Mouse (Mus musculus): ENCODE results near the gene Cnr2. TPM values are rescaled to one million over a fixed set of nuclear protein-coding genes. Genes with fewer than 3 reads are reported as not detected.

Cnr2 gene
- polyA plus RNA-seq (2015; fragmentation: Nextera tagmentation; extraction: Ambion mirVana), result 0.08 and 0.13 TPM in 2 replicates

DNA sequence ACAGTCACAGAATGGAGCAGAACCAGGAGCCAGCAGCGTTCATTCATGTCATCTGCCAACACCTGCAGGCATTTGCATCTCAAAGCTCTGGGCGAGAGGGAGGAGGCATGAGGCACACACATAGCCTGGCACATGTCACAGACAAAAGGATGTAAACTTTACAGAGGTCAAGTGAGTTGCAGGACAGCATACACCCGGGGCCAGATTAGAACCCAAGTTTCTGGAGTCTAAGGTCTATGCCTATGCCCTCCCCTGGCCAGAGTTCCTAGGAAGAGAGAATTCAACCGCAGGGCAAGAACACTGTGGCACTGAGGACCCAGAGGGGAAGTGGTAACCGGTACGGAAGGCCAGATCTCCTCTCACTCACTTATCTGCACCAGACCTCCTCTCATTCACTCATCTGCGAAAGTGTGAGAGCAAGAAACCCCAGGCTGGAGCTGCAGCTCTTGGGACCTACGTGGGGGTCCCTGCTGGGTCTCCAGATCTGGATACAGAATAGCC, at the start of gene Cnr2:
Gene Cnr2, plus strand, starts transcription at position 324 of the 501 bp plus-strand sequence.
- Histone ChIP-seq H3K4me3 (no peak within 1 kb of the TSS), H3K27ac (replicated peaks) (no peak within 1 kb of the TSS), H3K4me2 (replicated peaks) (no peak within 1 kb of the TSS), H3K9me3 (no peaks in the 10 kb centered on the region), H3K27me3 (no peaks in the 10 kb centered on the region), H3K9ac (replicated peaks) (no peak within 1 kb of the TSS), H3K36me3 (no peaks in the 10 kb centered on the region), H3K4me1 (no peaks in the 10 kb centered on the region)
- ATAC-seq (replicated peaks), result no peak
- WGBS, result 57% methylated on average over 8 of the region's 8 CpGs

DNA sequence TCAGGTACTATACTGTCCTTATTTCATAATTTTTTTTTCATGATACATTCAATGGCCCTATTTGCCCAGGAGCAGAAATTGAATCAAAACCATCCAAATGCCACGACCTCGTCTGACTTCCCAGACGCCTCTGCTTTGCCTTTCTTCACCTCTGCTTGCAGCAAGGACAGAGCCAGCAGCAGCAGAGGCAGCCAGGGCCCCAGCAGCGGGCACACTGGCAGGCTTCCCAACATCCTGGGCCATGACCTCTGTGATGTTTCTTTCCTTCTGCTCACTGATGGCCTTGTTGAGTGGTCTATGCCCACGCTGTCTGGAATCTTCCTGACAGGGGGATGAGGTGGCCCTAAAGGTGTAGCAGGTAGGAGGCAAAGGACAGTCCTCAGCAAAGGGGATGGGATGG, 47.6 kb upstream of the Cnr2 start:
- WGBS, result 69% methylated on average over 5 of the region's 5 CpGs

DNA sequence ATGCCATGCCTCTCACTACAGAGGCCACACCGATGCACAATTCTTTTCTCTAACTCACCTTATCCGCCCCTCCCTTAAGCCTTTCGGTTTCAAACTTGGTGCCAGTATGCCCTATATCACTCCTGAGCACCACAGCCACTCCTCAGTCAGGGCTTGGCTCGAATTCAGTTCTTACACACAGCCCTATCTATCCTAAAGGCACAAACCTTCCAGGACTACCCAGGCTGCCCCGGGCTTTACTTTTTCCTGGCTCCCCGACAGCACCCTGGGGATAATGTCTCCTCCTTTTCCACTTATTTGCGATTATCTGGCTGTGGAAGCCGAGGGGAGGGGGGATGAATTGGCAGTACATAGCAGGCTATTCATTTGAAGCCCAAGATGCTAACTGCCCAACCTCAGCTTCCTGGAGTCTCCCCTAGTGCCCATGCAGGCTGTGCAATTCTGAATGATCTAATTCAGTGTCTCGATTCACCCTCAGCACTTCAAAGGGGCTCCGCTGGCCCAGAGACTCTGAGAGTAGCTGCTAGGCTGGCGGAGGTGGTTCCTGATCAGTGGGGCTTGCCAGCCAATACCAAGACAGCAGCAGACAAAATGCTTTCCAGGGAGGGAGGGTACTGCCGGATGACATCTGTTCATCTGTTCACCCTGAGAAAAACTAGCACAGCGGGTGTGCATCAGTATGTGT, 44.6 kb upstream of the Cnr2 start:
- H3K4me3 ChIP-seq, result 0 out of 2 replicates have a peak overlapping the region, but pooled peaks have one; percentile 13
- H3K9ac ChIP-seq (replicated peaks), result peak overlapping the region; percentile 19
- 19% methylated on average over 13 of the region's 13 CpGs for WGBS

More for the DNA sequence above, 47.6 kb upstream of the Cnr2 start:
- no peaks in the 10 kb centered on the region for H3K9me3 ChIP-seq
- H3K36me3 ChIP-seq, result no peaks in the 10 kb centered on the region
- H3K4me2 ChIP-seq (replicated peaks), result no peak overlapping the region
- no peak for ATAC-seq (replicated peaks)
- H3K27ac ChIP-seq (replicated peaks), result no peak overlapping the region
- H3K4me1 ChIP-seq, result peaks cover 14% of the 10 kb centered on the region
- no peak overlapping the region for H3K9ac ChIP-seq (replicated peaks)
- H3K27me3 ChIP-seq, result no peaks in the 10 kb centered on the region
- no peak overlapping the region for H3K4me3 ChIP-seq

GRCm38 (mm10) chr4:135851942-135852341, 43.3 kb upstream of the Cnr2 start:
- H3K9me3 ChIP-seq, result no peaks in the 10 kb centered on the region
- H3K27me3 ChIP-seq, result no peaks in the 10 kb centered on the region
- H3K9ac ChIP-seq (replicated peaks), result no peak overlapping the region
- no peak overlapping the region for H3K4me3 ChIP-seq
- 87% methylated on average over 9 of the region's 9 CpGs for WGBS
- no peaks in the 10 kb centered on the region for H3K36me3 ChIP-seq
- H3K27ac ChIP-seq (replicated peaks), result 0 out of 2 replicates have a peak overlapping the region, but pooled peaks have one; percentile 29
- H3K4me2 ChIP-seq (replicated peaks), result no peak overlapping the region
- peaks cover 30% of the 10 kb centered on the region for H3K4me1 ChIP-seq
- ATAC-seq (replicated peaks), result no peak

More for the DNA sequence above, 44.6 kb upstream of the Cnr2 start:
- ATAC-seq (replicated peaks), result peak; percentile 59
- Histone ChIP-seq H3K36me3 (no peaks in the 10 kb centered on the region), H3K27me3 (no peaks in the 10 kb centered on the region), H3K9me3 (no peaks in the 10 kb centered on the region), H3K4me2 (replicated peaks) (peak overlapping the region; percentile 36), H3K4me1 (peaks cover 30% of the 10 kb centered on the region), H3K27ac (replicated peaks) (peak overlapping the region; percentile 91)

DNA sequence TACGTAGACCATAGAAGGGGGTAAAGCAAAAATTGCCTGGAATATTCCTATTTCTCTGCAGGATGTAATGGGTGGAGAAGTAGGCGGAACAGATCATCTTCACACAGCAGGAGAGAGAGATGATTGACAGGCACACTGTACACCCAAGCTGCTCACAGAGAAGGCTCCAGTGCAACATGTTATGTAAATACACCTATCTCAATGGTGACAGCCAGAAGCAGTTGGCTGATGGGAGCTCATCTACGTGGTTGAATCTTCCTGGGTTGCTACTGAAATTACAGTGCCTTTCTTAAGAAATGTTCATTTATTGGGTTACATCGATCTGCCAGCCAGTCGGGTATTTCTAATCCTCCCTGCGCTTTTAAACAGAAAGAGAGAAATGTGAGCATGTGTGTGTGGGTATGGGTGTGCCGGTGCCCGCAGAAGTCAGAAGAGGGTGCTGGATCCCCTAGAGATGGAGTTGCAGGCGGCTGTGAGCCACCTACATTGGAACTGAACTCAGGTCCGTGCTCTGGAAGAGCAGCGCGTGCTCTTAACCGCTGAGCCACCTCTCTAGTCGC, 41.1 kb upstream of the Cnr2 start:
- 76% methylated on average over 14 of the region's 14 CpGs for WGBS
- peak overlapping the region; percentile 100 for H3K27ac ChIP-seq (replicated peaks)
- no peak overlapping the region for H3K4me2 ChIP-seq (replicated peaks)
- no peak for ATAC-seq (replicated peaks)
- no peaks in the 10 kb centered on the region for H3K9me3 ChIP-seq
- H3K4me1 ChIP-seq, result peaks cover 47% of the 10 kb centered on the region
- H3K9ac ChIP-seq (replicated peaks), result peak overlapping the region; percentile 90
- no peaks in the 10 kb centered on the region for H3K27me3 ChIP-seq
- H3K36me3 ChIP-seq, result no peaks in the 10 kb centered on the region
- 0 out of 2 replicates have a peak overlapping the region, but pooled peaks have one; percentile 2 for H3K4me3 ChIP-seq

- peak overlapping the region; percentile 85 for H3K4me3 ChIP-seq
- WGBS, result 69% methylated on average over 11 of the region's 11 CpGs
- peak overlapping the region; percentile 90 for H3K9ac ChIP-seq (replicated peaks)
Measured at GRCm38 (mm10) chr4:135854630-135855029, 40.6 kb upstream of the Cnr2 start.

DNA sequence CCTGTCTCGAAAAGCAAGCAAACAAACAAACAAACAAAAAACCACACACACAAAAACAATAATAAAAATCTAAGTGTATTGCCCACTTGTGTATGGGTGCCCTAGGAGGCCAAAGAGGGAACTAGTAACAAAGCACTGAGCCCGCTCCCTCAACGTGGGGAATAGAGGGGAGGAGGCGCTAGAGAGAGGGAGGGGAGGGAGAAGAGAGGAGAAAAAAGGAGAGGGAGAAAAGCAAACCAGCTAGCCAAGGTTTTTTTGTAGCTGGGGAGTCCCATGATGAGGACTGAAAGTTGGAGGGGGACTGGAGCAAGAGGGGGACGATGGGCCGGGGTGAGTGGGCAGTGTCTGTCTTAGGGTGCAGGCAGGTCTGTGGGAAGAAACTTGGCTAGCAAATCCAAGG, 40.1 kb upstream of the Cnr2 start:
- 5% methylated on average over 6 of the region's 6 CpGs for WGBS

More at GRCm38 (mm10) chr4:135854630-135855029, 40.6 kb upstream of the Cnr2 start:
- Histone ChIP-seq H3K4me2 (replicated peaks) (peak overlapping the region; percentile 80), H3K4me1 (peaks cover 52% of the 10 kb centered on the region), H3K9me3 (no peaks in the 10 kb centered on the region), H3K27ac (replicated peaks) (peak overlapping the region; percentile 100), H3K27me3 (no peaks in the 10 kb centered on the region), H3K36me3 (no peaks in the 10 kb centered on the region)
- ATAC-seq (replicated peaks), result no peak

GRCm38 (mm10) chr4:135855536-135856222, 39.5 kb upstream of the Cnr2 start, which contains the start of gene Srsf10:
Srsf10 (plus strand) TSS chr4:135855747.
- 0% methylated on average over 66 of the region's 67 CpGs for WGBS

More for the DNA sequence above, 40.1 kb upstream of the Cnr2 start:
- Histone ChIP-seq H3K9me3 (no peaks in the 10 kb centered on the region), H3K9ac (replicated peaks) (peak overlapping the region; percentile 90), H3K4me2 (replicated peaks) (peak overlapping the region; percentile 80), H3K36me3 (no peaks in the 10 kb centered on the region), H3K4me3 (peak overlapping the region; percentile 85), H3K4me1 (peaks cover 54% of the 10 kb centered on the region), H3K27ac (replicated peaks) (peak overlapping the region; percentile 100), H3K27me3 (no peaks in the 10 kb centered on the region)
- peak; percentile 17; the same call in 1 of the 2 replicates for ATAC-seq (replicated peaks)

DNA sequence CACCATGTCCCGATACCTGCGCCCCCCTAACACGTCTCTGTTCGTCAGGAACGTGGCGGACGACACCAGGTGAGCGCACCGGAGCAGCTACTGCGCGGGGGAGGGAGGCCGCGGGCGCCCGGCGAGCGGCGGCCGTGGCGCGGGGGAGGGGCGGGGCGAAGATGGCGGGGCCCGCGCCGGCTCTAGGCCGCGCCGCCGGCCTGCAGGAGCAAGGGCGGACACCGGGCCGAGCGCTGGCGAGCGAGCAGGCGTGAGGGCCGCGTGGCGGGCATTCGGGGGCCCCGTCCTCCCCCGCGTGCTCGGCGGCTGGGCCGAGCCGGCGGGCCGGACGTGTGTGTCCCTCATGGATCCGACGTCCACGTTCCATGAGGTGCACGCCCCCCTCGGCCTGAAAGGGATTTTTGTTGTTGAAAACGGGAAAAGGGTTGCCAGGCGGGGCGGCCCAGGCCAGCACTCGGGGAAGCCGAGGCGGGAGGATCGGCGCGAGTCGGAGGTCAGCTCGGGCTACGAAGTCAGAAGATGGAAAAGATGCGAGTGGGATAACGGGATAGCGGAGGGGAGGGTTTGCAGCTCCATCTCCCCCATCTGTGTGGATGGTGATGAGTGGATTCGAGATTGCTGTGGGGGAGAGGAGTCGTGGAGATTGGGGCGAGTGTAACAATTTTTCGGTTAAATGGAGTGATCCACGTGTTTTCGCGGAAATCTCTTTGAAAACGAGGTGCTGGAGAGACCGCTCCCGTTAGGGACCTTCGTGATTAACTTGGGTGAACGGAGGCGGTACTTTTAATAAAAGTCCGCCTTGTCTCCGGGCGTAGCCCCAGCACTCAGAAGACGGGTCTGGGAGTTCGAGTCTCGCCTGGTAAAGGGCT, 38.7 kb upstream of the Cnr2 start:
- ATAC-seq (replicated peaks), result peak; percentile 68
- peaks cover 54% of the 10 kb centered on the region for H3K4me1 ChIP-seq

More at GRCm38 (mm10) chr4:135855536-135856222, 39.5 kb upstream of the Cnr2 start, which contains the start of gene Srsf10:
- H3K9me3 ChIP-seq, result no peaks in the 10 kb centered on the region
- H3K4me3 ChIP-seq, result peak within 1 kb of the TSS; percentile 85
- peak; percentile 96 for ATAC-seq (replicated peaks)
- peak within 1 kb of the TSS; percentile 90 for H3K9ac ChIP-seq (replicated peaks)
- peak within 1 kb of the TSS; percentile 80 for H3K4me2 ChIP-seq (replicated peaks)
- H3K27ac ChIP-seq (replicated peaks), result peak within 1 kb of the TSS; percentile 100
- H3K27me3 ChIP-seq, result no peaks in the 10 kb centered on the region
- H3K36me3 ChIP-seq, result no peaks in the 10 kb centered on the region
- peaks cover 54% of the 10 kb centered on the region for H3K4me1 ChIP-seq

DNA sequence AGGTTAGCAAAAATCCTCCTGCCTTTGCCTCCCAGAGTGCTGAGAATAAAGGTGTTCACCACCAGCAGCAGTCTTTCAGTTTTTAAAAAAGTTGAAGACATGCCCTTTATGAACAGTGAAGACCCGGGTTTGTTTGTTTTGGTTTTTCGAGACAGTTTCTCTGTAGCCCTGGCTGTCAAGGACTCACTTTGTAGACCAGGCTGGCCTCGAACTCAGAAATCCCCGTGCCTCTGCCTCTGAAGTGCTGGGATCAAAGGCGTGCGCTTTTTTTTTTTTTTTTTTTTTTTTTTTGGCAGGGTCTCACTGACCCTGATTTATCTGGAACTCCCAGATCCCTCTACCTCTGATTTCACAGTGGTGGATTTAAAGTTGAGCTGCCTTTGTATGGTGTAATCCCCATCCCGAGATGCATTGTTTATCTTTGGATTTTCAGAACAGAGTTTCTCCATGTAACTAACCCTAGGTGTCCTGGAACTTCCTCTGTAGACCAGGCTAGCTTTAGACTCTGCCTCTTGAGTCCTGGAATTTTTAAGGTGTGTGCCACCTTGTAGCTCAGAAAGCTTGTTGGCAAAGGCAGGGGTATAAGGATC, 37.5 kb upstream of the Cnr2 start:
- no peaks in the 10 kb centered on the region for H3K9me3 ChIP-seq
- H3K4me2 ChIP-seq (replicated peaks), result peak overlapping the region; percentile 69
- H3K27ac ChIP-seq (replicated peaks), result no peak overlapping the region
- 8% methylated on average over 7 of the region's 7 CpGs for WGBS
- H3K4me1 ChIP-seq, result peaks cover 54% of the 10 kb centered on the region
- no peak for ATAC-seq (replicated peaks)
- peaks cover 7% of the 10 kb centered on the region; the same call in 1 of the 2 replicates for H3K36me3 ChIP-seq
- H3K9ac ChIP-seq (replicated peaks), result peak overlapping the region; percentile 89
- H3K4me3 ChIP-seq, result peak overlapping the region; percentile 85
- no peaks in the 10 kb centered on the region for H3K27me3 ChIP-seq

More for the DNA sequence above, 38.7 kb upstream of the Cnr2 start:
- Histone ChIP-seq H3K27ac (replicated peaks) (peak overlapping the region; percentile 100), H3K9me3 (no peaks in the 10 kb centered on the region), H3K4me2 (replicated peaks) (peak overlapping the region; percentile 69), H3K9ac (replicated peaks) (peak overlapping the region; percentile 89), H3K36me3 (no peaks in the 10 kb centered on the region), H3K27me3 (no peaks in the 10 kb centered on the region), H3K4me3 (peak overlapping the region; percentile 85)
- under 1% methylated on average over 87 of the region's 91 CpGs for WGBS

DNA sequence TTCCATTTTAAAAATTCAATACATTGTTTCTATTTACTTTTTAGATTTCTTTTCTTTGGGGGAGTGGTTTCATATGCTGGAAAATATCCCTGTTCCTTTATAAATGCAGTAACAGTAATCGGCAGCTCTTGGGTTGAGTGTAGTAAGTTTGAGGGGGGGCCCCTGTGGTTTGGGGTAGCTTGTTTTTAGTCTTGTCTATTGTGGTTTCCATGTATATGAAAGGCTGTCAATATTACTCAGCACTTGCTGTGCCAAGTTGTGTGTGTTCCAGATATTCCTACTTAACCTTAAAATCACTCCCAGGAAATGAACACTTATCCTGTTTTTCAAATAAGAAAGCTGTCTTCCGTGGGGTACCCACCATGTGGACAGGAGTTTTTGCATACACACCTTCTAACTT, 26.2 kb upstream of the Cnr2 start:
- Histone ChIP-seq H3K36me3 (peaks cover 21% of the 10 kb centered on the region), H3K4me1 (peaks cover 36% of the 10 kb centered on the region), H3K4me3 (no peak overlapping the region), H3K9me3 (no peaks in the 10 kb centered on the region), H3K27ac (replicated peaks) (peak overlapping the region; percentile 2; the same call in 1 of the 2 replicates), H3K27me3 (no peaks in the 10 kb centered on the region), H3K9ac (replicated peaks) (no peak overlapping the region), H3K4me2 (replicated peaks) (no peak overlapping the region)
- no peak for ATAC-seq (replicated peaks)
- 70% methylated on average over 2 of the region's 2 CpGs for WGBS

All from forebrain, embryonic 15.5 days (tissue).